Mouse (Mus musculus) midbrain, embryonic 14.5 days (tissue): ENCODE data around the gene Lamb2. TPM values are rescaled to one million over a fixed set of nuclear protein-coding genes. Genes with fewer than 3 reads are reported as not detected.

ENCODE experiments used
- ATAC-seq: fragments of 200-750 bp; cut with Nextera tagmentation; 2 replicates; pipeline ENCODE4 v1.8.0; 2017; ENCODE audit warnings: moderate number of reproducible peaks, moderate library complexity; ENCODE audit not compliant: low FRiP score, low TSS enrichment
- DNase-seq: peaks from one replicate; pipeline ENCODE4 v3.0.0-alpha.2; 2015
- H3K27ac ChIP-seq: fragments of 300-500 bp; sonication (generic); replicated peaks from 2 replicates; pipeline ENCODE4 v1.5.1; 2014; ENCODE audit warnings: mild to moderate bottlenecking, low read depth, low read length, moderate library complexity
- H3K27me3 ChIP-seq: fragments of 300-500 bp; sonication (generic); 2 replicates; pipeline ENCODE4 v1.6.1; 2014; ENCODE audit warnings: low read length, control low read depth, mixed read lengths; ENCODE audit not compliant: control insufficient read depth, insufficient read depth
- H3K36me3 ChIP-seq: fragments of 300-500 bp; sonication (generic); 2 replicates; pipeline ENCODE4 v1.6.1; 2014; ENCODE audit warnings: low read length, control low read depth; ENCODE audit not compliant: control insufficient read depth, insufficient read depth
- H3K4me1 ChIP-seq: fragments of 300-500 bp; sonication (generic); 2 replicates; pipeline ENCODE4 v1.6.1; 2014; ENCODE audit warnings: mild to moderate bottlenecking, antibody characterized with exemption, low read length, control low read depth; ENCODE audit not compliant: control insufficient read depth, insufficient read depth
- H3K4me2 ChIP-seq: fragments of 300-500 bp; sonication (generic); 2 replicates; pipeline ENCODE4 v1.6.1; 2014; ENCODE audit warnings: mild to moderate bottlenecking, low read length, moderate library complexity
- H3K4me3 ChIP-seq: fragments of 300-500 bp; sonication (generic); replicated peaks from 2 replicates; pipeline ENCODE4 v1.5.1; 2014; ENCODE audit warnings: low read depth, low read length
- H3K9ac ChIP-seq: fragments of 300-500 bp; sonication (generic); replicated peaks from 2 replicates; pipeline ENCODE4 v1.6.1; 2014; ENCODE audit warnings: mild to moderate bottlenecking, low read length, moderate library complexity
- H3K9me3 ChIP-seq: fragments of 300-500 bp; sonication (generic); 2 replicates; pipeline ENCODE4 v1.6.1; 2016; ENCODE audit warnings: low read length, control low read depth, mixed read lengths; ENCODE audit not compliant: control insufficient read depth
- WGBS: fragments of 180-500 bp; shearing (Covaris S2); extraction: QIAGEN DNeasy Blood & Tissue Kit; methylation state at CpG from one replicate; pipeline ENCODE4 v1.1.7; 2014; 5-methylcytosine and 5-hydroxymethylcytosine counted together
- polyA plus RNA-seq: library from polyadenylated mRNA; unstranded; fragments of >200 nt; fragmentation: Nextera tagmentation; extraction: Ambion mirVana; gene quantifications from 2 replicates; pipeline ENCODE4 v1.2.1, GENCODE M21; 2014

The Lamb2 gene
- polyA plus RNA-seq, 1 experiment from 2014 or later = 15.9 TPM

DNA sequence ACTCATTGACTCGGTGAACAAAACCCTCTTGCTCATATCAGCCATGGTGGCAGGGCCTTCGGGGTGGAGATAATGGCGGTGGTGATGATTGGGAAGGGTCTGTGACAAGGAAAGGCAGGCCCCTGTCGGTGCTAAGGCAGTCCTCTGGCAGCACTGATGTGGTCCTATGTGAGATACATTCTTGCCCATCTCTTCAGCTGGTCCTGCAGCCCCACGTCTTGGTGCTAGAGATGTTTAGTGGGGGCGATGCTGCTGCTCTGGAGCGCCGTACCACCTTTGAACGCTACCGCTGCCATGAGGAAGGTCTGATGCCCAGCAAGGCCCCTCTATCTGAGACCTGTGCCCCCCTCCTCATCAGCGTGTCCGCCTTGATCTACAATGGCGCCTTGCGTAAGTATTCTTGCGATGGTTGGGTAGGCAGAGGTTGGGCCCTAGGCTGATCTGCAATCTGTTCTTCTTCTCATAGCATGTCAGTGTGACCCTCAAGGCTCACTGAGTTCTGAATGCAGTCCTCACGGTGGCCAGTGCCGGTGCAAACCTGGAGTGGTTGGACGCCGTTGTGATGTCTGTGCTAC, 5.9 kb downstream of the Lamb2 start:
- H3K4me1 ChIP-seq = peaks cover 6% of the 10 kb centered on the region; the same call in 1 of the 2 replicates
- 96% methylated on average over 19 of the region's 19 CpGs for WGBS
- DNase-seq (no peak), ATAC-seq (no peak)
- H3K9me3 ChIP-seq = no peaks in the 10 kb centered on the region
- H3K36me3 ChIP-seq = peaks cover 4% of the 10 kb centered on the region; the same call in 1 of the 2 replicates
- H3K4me2 ChIP-seq = no peak overlapping the region
- H3K9ac ChIP-seq = no peak overlapping the region
- no peaks in the 10 kb centered on the region for H3K27me3 ChIP-seq
- no peak overlapping the region for H3K27ac ChIP-seq
- no peak overlapping the region for H3K4me3 ChIP-seq

DNA sequence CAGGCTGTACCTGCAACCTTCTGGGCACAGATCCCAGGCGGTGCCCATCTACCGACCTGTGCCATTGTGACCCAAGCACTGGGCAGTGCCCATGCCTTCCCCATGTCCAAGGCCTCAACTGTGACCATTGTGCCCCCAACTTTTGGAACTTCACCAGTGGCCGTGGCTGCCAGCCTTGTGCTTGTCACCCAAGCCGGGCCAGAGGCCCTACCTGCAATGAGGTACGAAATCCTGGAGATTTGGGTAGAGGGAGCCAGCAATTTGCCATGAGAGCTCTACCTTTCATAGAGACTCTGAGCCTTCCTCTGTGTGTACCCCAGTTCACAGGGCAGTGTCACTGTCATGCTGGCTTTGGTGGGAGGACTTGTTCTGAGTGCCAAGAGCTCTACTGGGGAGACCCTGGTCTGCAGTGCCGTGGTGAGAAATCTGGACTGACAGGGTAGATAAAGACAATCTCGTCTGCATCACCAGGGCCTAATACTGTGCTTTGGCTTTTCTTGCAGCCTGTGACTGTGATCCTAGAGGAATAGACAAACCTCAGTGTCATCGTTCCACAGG, 7.5 kb downstream of the Lamb2 start:
- H3K9me3 ChIP-seq = no peaks in the 10 kb centered on the region
- no peak for DNase-seq
- H3K4me3 ChIP-seq = no peak overlapping the region
- H3K36me3 ChIP-seq = peaks cover 5% of the 10 kb centered on the region; the same call in 1 of the 2 replicates
- no peaks in the 10 kb centered on the region for H3K27me3 ChIP-seq
- H3K9ac ChIP-seq = no peak overlapping the region
- H3K27ac ChIP-seq = no peak overlapping the region
- 95% methylated on average over 8 of the region's 8 CpGs for WGBS
- H3K4me1 ChIP-seq = peaks cover 14% of the 10 kb centered on the region
- H3K4me2 ChIP-seq = no peak overlapping the region
- no peak for ATAC-seq

DNA sequence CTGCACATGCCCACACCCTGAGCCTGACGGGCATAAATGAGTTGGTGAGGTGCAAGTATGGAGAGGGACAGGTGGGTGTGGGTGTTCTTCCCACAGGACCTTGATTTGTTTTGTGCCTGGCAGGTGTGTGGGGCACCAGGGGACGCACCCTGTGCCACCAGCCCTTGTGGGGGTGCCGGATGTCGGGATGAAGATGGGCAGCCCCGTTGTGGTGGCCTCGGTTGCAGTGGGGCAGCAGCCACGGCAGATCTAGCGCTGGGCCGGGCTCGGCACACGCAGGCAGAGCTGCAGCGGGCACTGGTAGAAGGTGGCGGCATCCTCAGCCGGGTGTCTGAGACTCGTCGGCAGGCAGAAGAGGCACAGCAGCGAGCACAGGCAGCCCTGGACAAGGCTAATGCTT, 8.9 kb downstream of the Lamb2 start:
- Histone ChIP-seq H3K36me3 (peaks cover 18% of the 10 kb centered on the region), H3K9ac (no peak overlapping the region), H3K4me3 (no peak overlapping the region), H3K9me3 (no peaks in the 10 kb centered on the region), H3K27me3 (no peaks in the 10 kb centered on the region), H3K4me1 (peaks cover 18% of the 10 kb centered on the region), H3K27ac (no peak overlapping the region), H3K4me2 (no peak overlapping the region)
- DNase-seq (no peak), ATAC-seq (no peak)
- WGBS = 96% methylated on average over 17 of the region's 17 CpGs

DNA sequence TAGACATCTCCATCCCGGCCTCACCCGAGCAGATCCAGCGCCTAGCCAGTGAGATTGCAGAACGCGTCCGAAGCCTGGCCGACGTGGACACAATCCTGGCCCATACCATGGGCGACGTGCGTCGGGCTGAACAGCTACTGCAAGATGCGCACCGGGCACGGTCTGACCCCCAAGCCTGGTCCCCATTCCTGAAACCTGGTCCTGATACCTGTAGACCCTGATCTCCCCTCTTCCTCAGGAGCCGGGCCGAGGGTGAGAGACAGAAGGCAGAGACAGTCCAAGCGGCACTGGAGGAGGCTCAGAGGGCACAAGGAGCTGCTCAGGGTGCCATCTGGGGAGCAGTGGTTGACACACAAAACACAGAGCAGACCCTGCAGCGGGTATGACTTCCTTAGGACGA, 9.7 kb downstream of the Lamb2 start:
- H3K9ac ChIP-seq = no peak overlapping the region
- H3K4me2 ChIP-seq = no peak overlapping the region
- no peaks in the 10 kb centered on the region for H3K27me3 ChIP-seq
- H3K36me3 ChIP-seq = peaks cover 26% of the 10 kb centered on the region
- DNase-seq (no peak), ATAC-seq (no peak)
- no peak overlapping the region for H3K4me3 ChIP-seq
- H3K4me1 ChIP-seq = peaks cover 18% of the 10 kb centered on the region
- WGBS = 96% methylated on average over 20 of the region's 20 CpGs
- H3K27ac ChIP-seq = peak overlapping the region; percentile 97
- H3K9me3 ChIP-seq = no peaks in the 10 kb centered on the region

DNA sequence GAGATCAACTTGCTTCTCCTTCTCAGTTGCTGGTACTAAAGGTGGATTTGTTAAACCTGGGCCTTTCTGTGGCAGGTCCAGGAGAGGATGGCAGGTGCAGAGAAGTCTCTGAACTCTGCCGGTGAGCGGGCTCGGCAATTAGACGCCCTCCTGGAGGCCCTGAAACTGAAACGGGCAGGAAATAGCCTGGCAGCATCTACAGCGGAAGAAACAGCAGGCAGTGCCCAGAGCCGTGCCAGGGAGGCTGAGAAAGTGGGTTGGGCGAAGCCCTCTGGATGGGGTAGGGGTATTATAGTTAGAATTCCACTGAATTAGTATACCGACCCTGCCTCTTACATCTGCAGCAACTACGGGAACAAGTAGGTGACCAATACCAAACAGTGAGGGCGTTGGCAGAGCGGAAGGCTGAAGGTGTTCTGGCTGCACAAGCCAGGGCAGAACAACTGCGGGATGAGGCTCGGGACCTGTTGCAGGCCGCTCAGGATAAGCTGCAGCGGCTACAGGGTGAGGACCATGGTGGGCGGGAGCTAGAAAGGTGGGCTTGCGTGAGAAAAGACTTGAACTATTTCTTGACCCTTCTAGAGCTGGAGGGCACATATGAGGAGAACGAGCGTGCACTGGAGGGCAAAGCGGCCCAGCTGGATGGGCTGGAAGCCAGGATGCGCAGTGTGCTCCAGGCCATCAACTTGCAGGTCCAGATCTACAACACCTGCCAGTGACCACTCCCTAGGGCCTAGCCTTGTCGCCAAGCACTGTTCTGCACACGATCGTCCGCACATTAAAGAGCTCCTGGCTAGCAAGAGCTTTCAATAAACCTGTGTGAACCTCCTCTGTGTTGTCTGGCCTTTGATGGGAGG, 10.4 kb downstream of the Lamb2 start:
- ATAC-seq (no peak; the same call in 1 of the 2 replicates), DNase-seq (no peak)
- H3K27me3 ChIP-seq = no peaks in the 10 kb centered on the region
- H3K9ac ChIP-seq = peak overlapping the region; percentile 95
- 66% methylated on average over 26 of the region's 26 CpGs for WGBS
- H3K9me3 ChIP-seq = no peaks in the 10 kb centered on the region
- peaks cover 34% of the 10 kb centered on the region for H3K36me3 ChIP-seq
- H3K27ac ChIP-seq = peak overlapping the region; percentile 97
- peaks cover 18% of the 10 kb centered on the region for H3K4me1 ChIP-seq
- peak overlapping the region; percentile 98 for H3K4me3 ChIP-seq
- H3K4me2 ChIP-seq = peak overlapping the region; percentile 94

DNA sequence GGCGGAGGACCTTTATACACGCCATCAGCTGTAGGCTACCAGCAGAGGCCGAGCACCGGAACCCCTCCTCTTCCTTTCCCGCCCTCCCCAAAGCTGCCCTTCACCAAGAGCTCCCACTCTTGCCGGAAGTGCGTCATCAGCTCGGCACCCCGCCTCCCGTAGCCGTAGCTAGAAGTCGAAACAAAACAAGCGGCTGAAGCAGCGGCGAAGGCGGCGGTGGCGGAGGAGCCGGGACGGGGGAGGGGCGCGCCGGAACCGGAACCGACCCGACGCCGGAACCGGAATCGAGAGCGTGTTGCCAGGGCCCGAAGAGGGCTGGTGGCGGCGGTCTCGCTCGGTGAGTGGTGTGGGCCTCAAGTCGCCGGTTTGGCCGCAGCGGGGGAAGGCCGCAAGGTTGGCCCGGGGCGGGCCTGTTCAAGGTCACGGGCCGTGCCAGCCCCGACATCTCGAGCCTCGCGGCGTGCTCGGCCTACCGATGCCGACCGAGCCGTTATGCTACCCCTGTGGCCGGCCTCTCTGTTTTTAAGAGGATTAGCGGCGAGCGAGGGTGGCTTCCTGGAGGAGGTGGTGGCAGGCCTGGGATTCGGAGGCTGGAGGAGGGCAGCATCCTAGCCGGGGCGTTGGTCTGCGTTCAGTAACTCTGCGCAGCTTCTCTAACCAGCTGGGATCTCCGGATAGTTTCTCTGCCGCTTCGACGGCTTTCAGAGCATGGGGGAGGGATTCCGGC, 11.2 kb downstream of the Lamb2 start, which contains the start of gene Usp19:
Gene Usp19, plus strand, starts transcription at position 44 of the 727 bp plus-strand sequence.
- H3K9ac ChIP-seq = peak within 1 kb of the TSS; percentile 95
- H3K36me3 ChIP-seq = peaks cover 39% of the 10 kb centered on the region
- H3K4me1 ChIP-seq = peaks cover 18% of the 10 kb centered on the region
- under 1% methylated on average over 69 of the region's 69 CpGs for WGBS
- DNase-seq = peak; percentile 99
- peak within 1 kb of the TSS; percentile 94 for H3K4me2 ChIP-seq
- H3K27me3 ChIP-seq = no peaks in the 10 kb centered on the region
- peak; percentile 94 for ATAC-seq
- H3K4me3 ChIP-seq = peak within 1 kb of the TSS; percentile 98
- no peaks in the 10 kb centered on the region for H3K9me3 ChIP-seq
- H3K27ac ChIP-seq = peak within 1 kb of the TSS; percentile 97

DNA sequence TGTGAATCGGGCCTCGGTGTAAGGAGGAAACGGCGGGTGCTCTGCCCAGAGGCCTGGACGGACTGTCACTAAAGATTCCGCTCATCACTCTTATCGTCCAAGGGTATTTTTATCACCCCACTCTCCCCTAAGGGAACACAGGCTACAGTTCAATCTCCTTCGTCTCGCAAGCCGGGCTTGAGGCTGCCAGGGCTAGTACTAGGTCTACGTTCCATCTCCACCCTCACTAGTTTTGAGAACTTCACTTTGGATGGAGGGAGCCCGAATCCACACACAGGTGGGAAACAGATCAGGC, 11.7 kb downstream of the Lamb2 start:
- H3K9ac ChIP-seq = peak overlapping the region; percentile 95
- ATAC-seq = no peak
- H3K4me1 ChIP-seq = peaks cover 18% of the 10 kb centered on the region
- H3K27me3 ChIP-seq = no peaks in the 10 kb centered on the region
- WGBS = 14% methylated on average over 12 of the region's 12 CpGs
- H3K36me3 ChIP-seq = peaks cover 44% of the 10 kb centered on the region
- H3K9me3 ChIP-seq = no peaks in the 10 kb centered on the region
- H3K27ac ChIP-seq = peak overlapping the region; percentile 97
- H3K4me2 ChIP-seq = peak overlapping the region; percentile 94
- H3K4me3 ChIP-seq = peak overlapping the region; percentile 98
- DNase-seq = no peak

DNA sequence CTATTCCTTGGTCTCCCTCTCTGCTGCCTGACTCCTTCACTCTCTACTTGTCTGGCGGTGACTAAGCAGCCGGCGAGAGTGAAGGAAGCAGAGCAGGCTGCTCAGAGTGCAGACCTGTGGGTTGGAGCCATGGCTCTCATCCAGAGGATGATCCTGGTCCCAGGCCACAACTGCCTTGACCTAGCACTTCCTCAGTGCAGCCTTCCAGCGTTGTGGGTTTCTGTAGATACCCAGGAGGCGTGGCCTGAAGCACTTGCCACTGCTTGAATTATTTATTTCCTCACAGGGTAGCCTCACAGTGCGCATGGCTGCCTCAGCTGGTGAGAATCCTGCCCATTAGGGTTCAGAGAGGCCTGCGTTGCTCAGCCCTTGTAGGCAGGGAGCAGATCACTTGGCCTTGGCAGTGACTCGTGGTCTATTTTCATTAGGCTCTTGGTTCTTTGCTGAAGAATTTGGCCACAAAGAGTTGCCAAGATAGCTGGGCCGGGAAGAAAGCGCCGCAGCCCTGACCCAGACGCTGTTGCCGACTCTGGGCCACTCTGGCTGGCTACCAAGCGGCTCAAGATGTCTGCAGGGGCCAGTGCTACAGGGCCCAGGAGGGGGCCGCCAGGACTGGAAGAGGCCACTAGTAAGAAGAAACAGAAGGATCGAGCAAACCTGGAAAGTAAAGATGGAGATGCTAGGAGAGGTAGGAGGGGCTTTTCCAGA, 12.7 kb downstream of the Lamb2 start:
- ATAC-seq = no peak
- H3K36me3 ChIP-seq = peaks cover 52% of the 10 kb centered on the region
- no peak overlapping the region for H3K4me3 ChIP-seq
- H3K4me1 ChIP-seq = peaks cover 18% of the 10 kb centered on the region
- H3K4me2 ChIP-seq = peak overlapping the region; percentile 94
- no peak for DNase-seq
- no peaks in the 10 kb centered on the region for H3K27me3 ChIP-seq
- H3K9me3 ChIP-seq = no peaks in the 10 kb centered on the region
- peak overlapping the region; percentile 95 for H3K9ac ChIP-seq
- H3K27ac ChIP-seq = no peak overlapping the region
- WGBS = 88% methylated on average over 16 of the region's 16 CpGs
